Mouse (Mus musculus) spleen, adult 12 weeks (tissue): ENCODE measurements around the gene Sec31a.

Experiments used
- DNase-seq: peaks from one replicate; pipeline ENCODE4 v3.0.0; 2022; ENCODE audit warnings: low spot score

The Sec31a gene

DNA sequence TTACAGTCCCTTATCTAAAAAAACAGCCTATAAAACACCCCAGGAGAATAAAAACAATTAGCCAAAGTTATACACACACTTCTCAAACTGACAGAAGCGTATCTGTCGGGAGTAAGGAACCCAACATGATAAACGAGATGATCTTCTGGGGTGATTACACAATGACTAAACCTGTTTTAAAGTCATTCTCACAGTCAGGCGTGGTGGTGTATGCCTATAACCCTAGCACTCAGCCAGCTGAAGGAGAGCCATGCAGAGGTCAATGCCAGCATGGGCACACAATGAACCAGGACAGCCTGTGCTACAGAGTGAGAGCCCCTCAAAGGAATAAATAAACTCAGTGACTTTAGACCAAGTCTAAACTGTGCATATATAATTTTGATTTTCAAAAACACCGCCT lies 7.5 kb downstream of the Sec31a start:
- DNase-seq: no peak

DNA sequence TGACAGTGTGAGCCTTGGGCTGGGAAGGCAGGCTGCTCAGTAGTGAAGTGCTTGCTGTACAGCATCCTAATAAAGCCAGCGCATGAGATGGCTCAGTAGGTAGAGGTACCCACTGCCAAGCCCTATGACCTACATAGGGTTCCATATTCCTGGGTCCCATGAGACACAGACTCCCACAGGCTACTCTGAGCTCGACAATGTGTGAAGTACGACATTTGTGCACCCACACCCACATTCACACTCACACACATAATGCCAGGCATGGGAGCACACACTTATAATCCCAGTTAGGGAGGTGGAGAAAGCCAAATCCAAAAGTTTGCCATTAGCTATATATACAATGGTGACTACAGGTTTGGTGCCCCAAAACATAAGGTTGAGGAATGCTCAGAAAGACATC lies 19.3 kb downstream of the Sec31a start:
- no peak for DNase-seq

DNA sequence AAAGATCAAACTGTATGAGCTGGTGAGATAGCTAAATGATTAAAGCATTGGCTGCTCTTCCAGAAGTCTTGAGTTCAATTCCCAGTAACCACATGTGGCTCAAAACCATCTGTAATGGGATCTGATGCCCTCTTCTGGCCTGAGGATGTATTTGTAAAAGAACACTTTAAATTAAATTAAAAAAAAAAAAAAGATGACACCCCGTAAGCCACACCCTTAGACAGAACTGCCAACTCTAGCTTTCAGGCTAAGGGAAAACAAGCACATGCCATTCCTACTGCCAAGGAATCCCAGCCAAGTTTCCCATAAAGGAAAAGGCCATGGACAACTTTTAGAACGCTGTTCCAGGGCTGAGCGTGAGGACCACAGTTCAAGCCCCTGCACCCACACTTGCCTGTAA lies 22.4 kb downstream of the Sec31a start:
- no peak for DNase-seq

DNA sequence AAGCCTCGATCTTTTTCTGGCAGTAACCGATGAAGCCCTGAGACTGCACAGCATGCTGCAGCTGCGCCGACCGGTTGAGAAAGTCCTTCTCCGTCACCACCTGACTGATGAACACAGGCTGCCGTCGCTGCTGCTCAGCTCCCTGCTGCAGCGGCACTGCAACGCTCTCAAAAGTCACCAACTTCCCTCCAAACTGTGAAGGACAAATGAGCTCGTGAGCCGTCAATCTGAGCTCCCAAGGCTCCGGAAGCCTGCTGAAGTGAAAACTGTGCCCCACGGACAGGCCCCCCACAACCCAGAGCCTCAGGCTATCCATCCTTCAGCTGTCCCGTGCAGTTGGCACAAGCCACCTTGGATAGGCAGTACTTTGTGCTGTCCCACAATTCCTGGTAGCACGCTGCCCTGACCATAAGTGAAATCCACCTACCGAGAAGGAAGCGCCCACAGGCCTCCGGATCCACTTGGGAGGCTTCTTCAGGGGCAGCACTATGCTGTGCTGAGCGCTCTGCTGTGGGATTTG lies 23.5 kb downstream of the Sec31a start:
- no peak for DNase-seq

DNA sequence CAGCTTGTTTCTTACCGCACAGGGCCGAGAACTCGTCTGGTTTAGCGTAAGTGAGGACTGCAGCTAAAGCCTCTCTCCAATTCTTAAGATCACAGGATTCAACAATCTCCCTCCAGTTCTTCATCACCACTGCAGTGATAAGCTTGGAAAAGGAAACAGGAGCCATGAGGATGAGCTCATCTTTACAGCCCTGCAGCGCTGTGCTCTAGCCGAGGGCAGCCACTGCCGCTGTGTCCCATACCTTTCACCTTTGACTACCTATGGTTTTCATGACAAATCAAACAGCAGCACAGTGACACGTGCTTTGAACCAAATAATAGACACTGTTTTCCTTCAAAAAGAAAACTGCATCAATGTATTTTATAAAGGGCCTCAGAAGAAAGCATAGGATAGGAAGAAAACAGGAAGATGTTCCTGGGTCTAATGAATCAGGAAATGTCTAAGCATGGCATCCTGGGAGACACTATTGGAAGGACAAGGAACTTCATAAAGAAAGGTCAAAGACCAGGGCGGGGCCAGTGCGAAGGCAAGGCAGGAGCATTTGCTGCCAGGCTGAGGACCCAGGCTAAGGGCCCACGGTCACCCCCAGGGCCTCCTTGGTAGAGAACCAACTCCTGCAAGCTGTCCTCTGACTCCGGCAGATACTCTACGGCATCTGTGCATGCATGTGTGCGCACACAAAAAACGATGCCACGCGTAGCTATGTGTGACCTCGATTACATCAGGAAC lies 32.1 kb downstream of the Sec31a start:
- no peak for DNase-seq

DNA sequence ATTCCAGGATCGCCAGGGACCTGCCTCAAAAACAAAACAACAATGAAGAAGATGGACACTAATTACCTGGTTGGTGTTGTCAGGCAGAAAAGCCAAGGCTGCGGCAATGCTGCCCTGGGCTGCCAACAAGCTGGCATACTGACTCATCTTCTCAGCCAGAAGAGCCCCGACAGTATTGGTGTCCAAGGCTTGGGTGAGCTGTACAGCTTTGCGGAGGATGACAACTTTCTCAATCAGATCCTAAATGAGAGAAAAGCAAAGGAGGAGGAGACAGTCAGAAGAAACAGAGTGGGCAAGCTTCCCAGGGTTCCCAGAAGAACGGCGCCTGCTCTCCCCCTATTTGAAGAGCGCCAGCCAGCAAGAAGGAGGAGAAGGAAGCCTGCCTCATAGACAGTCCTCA lies 34.9 kb downstream of the Sec31a start:
- DNase-seq: no peak

DNA sequence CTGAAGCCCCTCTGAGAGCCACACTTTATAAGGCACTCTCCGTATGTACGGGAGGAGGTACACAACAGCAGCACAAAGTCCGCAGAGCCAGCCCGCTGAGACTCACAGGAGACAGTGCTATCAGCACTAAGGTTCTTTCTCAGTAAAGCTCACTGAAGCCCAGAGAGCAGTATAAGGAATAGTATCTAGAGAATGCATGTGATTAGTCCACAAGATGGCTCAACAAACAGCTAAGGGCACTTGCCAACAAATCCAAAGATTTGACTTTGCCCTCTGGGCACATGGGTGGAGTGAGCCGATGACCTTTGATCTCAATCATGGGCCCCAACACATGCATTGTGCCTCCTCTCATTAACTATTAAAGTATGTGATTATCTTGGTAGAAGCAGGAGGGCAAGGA lies 35.8 kb downstream of the Sec31a start:
- no peak for DNase-seq

DNA sequence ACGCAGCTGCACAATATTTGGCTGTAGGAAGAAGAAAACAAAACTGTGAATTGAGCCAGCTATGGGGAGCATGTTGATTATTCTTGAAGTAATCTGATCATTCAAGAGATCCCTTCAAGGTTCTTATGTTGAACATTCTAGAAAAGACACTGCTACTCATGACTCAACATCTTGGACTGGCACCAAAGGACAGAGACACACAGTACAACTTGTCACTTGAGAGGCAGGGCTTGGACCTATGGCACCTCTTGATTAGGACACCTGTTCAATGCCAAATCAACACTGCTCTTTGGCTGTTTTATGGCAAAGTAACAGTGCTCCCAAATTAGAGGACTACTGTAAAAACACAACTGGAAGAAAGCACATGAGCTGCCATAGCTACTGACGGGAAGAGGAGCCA lies 37.1 kb downstream of the Sec31a start:
- no peak for DNase-seq

DNA sequence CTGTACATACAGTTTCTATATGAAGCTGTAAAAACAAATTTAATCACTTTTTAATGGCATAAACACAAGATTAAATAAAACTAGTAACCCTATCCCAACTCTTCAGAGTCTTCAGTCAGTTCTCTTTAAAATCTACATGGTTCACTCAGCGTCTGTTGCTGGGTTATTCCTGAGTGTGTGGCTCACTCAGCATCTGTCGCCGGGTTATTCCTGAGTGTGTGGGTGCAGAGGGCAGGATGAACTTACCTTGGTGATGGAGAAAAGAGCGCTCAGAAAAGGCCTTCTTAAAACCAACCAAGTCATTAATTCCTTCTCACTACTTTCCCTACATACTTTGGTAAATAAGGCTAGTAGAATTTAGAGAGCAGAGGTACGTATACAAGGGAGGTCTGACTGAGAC lies 37.8 kb downstream of the Sec31a start:
- DNase-seq: no peak

DNA sequence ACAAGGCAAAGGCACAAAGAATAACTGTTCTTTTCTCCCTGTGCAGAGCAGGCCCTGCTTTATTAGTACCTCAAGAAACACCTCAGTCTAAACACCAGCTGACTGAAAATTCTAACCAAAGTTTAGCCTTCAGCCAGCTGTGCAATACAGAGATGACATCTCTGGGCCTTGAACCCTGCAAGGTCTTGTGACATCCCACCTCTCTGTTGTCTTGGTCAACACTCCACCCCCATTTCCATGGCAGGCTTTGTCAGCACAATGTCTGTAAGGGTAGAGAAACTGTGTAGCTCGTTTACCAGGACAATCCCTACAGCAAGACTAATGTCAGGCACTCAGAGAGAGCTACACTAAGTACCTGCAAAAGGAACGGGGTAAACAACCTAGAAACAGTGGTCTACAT lies 38.7 kb downstream of the Sec31a start:
- DNase-seq: no peak

DNA sequence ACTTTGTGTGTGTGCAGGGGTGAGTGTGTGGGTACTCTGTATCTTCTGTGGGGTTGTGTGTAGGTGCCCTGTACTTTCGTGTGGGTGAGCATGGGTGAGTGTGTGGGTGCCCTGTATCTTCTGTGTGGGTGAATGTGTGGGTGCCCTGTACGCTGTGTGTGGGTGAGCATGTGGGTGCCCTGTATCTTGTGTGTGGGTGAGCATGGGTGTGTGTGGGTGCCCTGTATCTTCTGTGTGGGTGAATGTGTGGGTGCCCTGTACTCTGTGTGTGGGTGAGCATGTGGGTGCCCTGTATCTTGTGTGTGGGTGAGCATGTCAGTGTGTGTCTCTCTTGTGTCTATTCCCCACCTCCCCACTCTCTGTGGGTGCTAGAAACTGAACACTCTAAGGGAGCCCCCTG lies 41.3 kb downstream of the Sec31a start:
- DNase-seq: no peak

DNA sequence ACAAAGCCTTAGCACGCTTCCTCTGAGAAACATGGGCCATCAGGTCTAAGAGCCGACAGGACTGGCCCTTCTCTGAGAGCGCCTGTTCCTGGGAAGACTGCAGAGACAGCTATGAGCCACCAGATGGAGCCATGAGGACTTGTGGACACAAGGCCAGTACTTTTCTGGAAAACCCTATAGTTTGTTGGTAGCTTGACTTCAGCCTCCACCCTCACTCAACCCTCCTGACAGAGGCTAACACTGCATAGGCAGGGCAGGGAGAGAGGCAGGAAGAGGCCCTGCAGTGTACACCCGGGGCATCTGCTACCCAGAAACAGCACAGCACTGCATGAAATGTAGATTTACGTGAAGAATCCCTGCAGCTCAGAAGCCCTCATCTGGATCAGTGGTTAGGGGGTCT lies 42.1 kb downstream of the Sec31a start:
- no peak for DNase-seq

DNA sequence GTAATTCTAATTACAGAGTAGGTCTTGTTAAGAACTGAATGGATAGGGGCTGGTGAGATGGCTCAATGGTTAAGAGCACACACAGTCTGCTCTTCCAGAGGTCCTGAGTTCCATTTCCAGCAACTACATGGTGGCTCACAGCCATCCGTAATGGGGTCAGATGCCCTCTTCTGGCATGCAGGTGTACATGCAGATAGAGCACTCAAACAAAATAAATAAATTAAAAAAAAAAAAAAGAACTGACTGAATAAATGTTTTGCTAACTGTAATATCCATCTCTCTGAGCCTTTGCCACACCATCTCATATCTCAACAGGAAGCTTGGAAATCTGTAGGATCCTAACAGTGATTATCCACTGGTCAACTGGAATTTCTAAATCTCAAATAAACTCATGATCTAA lies 45.1 kb downstream of the Sec31a start:
- DNase-seq: no peak

DNA sequence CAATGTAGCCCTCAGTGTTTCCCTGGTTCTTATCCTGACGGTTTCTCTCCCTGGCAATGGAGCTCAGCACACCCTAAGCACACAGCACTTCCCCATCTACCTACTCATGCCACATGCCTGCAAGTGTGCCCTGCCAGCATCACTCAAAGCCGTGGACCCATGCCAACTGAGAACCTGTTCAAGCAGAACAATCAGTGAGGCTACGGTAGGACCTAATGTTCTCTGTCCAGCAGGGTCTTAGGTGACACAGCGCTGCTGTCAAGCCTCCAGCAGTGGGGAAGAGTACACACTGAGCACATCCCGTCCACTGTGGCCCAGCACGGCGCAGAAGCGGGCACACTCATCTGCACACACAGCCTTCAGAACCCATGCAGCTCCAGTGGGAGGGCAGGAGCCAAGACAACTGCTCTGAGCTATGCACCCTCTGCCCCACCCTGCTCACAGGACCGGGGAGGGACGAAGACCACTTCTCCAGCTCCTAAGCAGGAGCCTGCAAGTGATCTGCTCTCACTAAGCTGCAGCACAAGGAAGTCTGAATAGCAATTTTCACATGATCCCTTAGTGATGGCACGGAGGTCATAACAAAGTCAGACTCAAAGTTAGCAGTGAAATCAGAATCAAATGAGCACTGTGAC lies 46.1 kb downstream of the Sec31a start:
- no peak for DNase-seq

DNA sequence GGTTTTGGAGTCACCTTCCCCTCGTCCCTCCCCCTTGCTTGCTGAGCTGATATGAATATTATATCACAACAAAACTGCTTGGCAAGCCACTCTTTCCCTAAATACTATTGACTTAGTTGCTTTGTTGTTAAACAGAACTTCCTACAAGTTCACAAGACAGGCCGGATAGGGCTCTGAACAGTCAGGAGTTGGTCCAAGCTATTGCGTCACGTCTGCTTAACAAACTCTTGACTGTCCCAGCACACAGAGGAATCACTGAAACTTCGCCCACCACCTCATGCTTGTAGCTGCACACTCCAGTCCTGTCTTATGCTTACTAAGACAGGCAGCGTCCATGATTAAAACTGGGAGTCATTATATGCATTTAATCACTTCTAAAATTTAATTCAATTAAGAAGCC lies 46.9 kb downstream of the Sec31a start:
- DNase-seq: no peak

DNA sequence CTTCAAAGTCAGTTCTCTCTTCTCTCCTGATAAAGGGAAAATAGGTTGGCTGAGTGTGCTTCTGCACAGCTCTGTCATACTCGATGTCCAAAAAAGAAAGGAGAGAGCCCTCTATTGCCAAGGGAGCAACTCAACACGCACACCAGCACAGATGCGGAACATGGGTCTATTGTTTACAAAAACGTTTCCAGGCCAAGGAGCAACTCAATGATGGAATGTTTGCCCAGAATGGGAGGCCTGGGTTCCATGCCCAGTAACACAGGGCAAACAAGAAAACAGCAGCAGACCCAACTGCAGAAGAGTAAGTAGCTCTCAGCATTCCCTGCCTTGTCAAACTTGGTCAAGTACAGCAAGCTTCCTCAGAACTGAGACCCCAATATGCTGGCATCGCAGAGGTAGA lies 47.5 kb downstream of the Sec31a start:
- no peak for DNase-seq

DNA sequence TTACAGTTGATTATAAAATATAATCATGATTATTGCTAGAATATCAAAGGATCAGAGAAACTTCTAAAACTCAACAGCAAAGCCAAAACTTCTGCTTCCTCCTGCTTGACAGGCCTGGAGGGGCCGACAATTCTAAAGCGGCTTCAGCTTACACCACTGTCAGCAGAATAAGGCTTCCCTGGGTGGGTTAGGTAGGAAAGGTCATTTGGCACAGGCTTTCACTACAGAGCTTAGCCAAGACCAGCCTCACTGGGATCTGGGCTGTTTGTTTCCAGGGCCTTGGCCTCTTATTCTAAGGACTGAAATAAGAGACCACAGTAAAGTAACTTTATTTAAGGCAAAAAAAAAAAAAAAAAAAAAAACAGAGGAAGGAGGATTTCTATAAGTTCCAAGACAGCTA lies 49.0 kb downstream of the Sec31a start:
- DNase-seq: no peak

DNA sequence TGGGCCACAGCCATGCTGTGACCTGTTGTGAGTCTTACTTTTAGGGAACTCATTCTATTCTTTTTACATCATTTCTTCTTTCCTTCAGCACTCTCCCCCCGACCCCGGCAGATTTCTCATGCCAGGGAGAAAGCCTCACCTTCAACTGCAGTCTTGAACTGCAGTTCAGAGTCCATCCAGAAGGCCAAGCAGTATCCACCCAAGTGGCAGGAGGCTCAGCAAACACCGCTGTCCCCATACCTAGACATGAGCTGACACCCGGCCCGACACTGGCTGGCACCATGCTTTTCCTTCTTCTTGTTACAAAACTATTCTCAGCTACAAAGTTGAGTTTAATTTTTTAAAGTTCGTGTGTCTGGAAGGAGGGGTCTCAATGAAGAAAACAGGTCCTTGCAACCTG lies 55.7 kb downstream of the Sec31a start:
- no peak for DNase-seq

DNA sequence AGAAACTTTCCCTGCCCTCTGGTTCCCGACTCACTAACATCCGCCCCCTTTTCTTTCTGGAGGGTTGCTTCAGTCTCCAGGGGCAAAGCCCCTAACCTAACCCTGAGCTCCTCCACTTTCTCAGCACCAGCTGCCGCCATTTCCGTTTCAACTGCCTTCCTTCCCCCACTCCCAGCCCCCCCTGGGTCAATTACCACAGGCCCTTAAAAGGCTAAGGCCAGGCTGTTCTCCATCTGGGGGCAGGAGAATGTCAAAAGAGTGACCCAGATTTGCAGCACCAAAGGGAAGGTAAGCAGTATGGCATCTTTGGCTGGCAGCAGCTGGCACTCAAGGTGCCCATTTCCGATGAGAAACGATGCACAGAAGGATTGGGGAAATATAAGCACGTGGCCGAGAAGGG lies 57.7 kb downstream of the Sec31a start:
- DNase-seq: no peak

DNA sequence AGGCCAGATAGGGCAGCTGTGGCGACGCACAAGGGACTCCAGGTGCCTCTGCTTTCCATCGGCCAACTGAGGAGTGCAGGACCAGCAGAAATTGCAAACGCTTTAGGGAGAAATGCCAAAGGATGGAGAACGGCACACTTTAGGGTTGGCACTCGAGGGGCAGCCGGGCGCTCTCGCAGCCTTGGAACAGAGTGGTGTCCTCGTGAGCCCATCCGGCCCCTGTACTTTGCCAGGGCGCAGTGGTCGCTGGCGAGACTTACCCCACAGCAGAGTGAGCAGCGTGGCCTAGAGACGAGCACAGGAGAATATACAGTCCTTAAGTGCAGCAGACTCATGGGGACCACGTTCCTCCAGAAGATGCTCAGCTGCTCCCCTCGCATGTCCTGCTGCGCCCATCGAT lies 61.4 kb downstream of the Sec31a start:
- DNase-seq: no peak

DNA sequence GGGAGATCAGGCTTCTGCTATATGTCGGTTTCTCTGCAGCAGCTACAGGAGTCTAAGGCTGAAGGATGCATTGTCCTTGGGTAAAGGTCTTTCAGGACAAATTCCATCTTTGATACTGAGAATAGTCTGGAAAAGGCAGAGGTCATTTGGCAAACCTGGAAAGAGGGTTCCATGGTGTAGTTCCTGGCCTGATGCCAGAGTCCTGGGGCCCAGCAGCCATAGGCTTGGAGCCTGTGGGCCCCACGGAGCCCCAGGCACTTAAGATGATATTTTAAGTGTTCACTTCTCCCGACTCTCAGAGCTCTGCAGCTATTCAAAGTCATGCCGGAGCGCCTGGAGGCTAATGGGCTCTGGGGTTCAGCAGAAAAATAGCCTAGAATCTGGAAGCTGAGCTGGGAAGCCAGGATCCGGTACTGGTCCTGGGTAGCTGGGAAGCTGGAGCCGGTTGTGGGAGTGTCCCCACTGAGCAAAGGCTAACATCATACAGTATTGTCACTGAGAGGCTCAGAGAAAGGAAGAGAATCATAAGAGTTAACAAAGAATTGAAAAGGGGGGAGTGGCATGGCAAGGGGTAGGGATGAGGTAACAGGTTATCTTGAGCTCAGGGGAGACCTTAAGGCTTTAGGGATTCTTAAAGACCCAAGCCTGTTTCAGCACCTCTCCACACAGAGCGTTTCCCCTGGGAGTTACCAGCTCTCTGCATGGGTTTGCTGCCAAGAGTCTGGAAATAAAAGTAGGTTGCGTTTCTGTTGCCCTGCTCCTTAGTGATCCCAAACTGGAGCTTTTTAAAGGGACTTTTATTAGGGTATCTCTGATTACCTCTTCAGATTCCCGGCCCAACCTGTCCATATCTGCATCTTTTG lies 62.8 kb downstream of the Sec31a start:
- DNase-seq: no peak

DNA sequence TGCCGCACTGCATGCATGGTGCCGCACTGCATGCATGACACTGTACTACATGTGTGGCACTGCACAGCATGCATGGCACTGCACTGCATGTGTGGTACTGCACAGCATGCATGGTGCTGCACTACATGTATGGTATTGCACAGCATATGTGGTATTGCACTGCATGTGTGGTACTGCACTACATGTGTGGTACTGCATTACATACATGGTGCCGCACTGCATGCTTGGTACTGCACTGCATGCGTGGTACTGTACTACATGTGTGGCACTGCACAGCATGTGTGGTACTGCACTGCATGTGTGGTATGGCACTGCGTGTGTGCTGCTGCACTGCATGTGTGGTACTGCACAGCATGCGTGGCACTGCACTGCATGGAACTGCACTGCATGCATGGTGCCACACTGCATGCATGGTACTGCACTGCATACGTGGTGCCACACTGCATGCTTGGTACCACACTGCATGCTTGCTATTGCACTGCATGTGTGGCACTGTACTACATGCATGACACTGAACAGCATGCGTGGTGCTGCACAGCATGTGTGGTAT lies 65.1 kb downstream of the Sec31a start:
- DNase-seq: no peak
